Mouse (Mus musculus) liver, embryonic 14.5 days (tissue): ENCODE measurements around the gene Elfn1. TPM values are rescaled to one million over a fixed set of nuclear protein-coding genes. Genes with fewer than 3 reads are reported as not detected.
A peak's percentile ranks its signal among the peaks of the same experiment; 100 is the strongest.

Experiments used
- ATAC-seq: fragments of 200-750 bp; cut with Nextera tagmentation; 2 replicates; pipeline ENCODE4 v1.8.0; 2017; ENCODE audit warnings: moderate number of reproducible peaks, mild to moderate bottlenecking, moderate library complexity; ENCODE audit not compliant: insufficient read depth
- DNase-seq, 3 experiments: peaks; one replicate each; pipeline ENCODE4 v3.0.0-alpha.2; 2012 to 2013; ENCODE audit warnings: low read depth in 3 of 3, low spot score in 3 of 3
- H3K27ac ChIP-seq: fragments of 300-500 bp; sonication (generic); 2 replicates; pipeline ENCODE4 v1.5.1; 2014; ENCODE audit warnings: moderate library complexity, mild to moderate bottlenecking, control low read depth, inconsistent platforms
- H3K27me3 ChIP-seq: fragments of 300-500 bp; sonication (generic); 2 replicates; pipeline ENCODE4 v1.6.1; 2014; ENCODE audit warnings: mild to moderate bottlenecking, low read length, moderate library complexity; ENCODE audit not compliant: control insufficient read depth, insufficient read depth
- H3K36me3 ChIP-seq: fragments of 300-500 bp; sonication (generic); replicated peaks from 2 replicates; pipeline ENCODE4 v1.6.1; 2014; ENCODE audit warnings: low read depth; ENCODE audit not compliant: control insufficient read depth, insufficient read depth
- H3K4me1 ChIP-seq, 2 experiments: fragments of 200-500 bp in 1 of 2; fragments of 300-500 bp in 1 of 2; sonication (generic) in 1 of 2; replicated peaks; 2 replicates each; pipeline ENCODE4 v1.6.1; 2012 to 2014; ENCODE audit warnings: antibody characterized with exemption in 1 of 2, inconsistent platforms in 1 of 2, low read length in 1 of 2; ENCODE audit not compliant: control insufficient read depth in 2 of 2, insufficient read depth in 2 of 2
- H3K4me2 ChIP-seq: fragments of 300-500 bp; sonication (generic); 2 replicates; pipeline ENCODE4 v1.6.1; 2014; ENCODE audit warnings: low read depth, mild to moderate bottlenecking, control low read depth, moderate library complexity
- H3K4me3 ChIP-seq, 2 experiments: fragments of 200-500 bp in 1 of 2; fragments of 300-500 bp in 1 of 2; sonication (generic) in 1 of 2; 2 replicates each; pipeline ENCODE4 v1.5.1; 2012 to 2014; ENCODE audit warnings: low read depth in 2 of 2, low read length in 2 of 2, mild to moderate bottlenecking in 2 of 2, control low read depth in 1 of 2, inconsistent platforms in 1 of 2, moderate library complexity in 1 of 2; ENCODE audit not compliant: insufficient read depth in 1 of 2
- H3K9ac ChIP-seq: fragments of 300-500 bp; sonication (generic); replicated peaks from 2 replicates; pipeline ENCODE4 v1.6.1; 2014; ENCODE audit warnings: mild to moderate bottlenecking, control low read depth, moderate library complexity
- H3K9me3 ChIP-seq: fragments of 300-500 bp; sonication (generic); 2 replicates; pipeline ENCODE4 v1.6.1; 2016; ENCODE audit warnings: low read length, mixed read lengths; ENCODE audit not compliant: control insufficient read depth
- CTCF ChIP-seq: IDR thresholded peaks from 2 replicates; pipeline ENCODE4 v1.5.1; 2016; ENCODE audit warnings: antibody characterized with exemption, low read depth, control low read depth
- EP300 ChIP-seq: IDR thresholded peaks from 2 replicates; pipeline ENCODE4 v1.6.1; 2016; ENCODE audit warnings: antibody characterized with exemption, low read depth
- WGBS: fragments of 180-500 bp; shearing (Covaris S2); extraction: QIAGEN DNeasy Blood & Tissue Kit; methylation state at CpG from one replicate; pipeline ENCODE4 v1.1.7; 2014; ENCODE audit not compliant: insufficient replicate concordance; 5-methylcytosine and 5-hydroxymethylcytosine counted together
- polyA plus RNA-seq, 2 experiments: library from polyadenylated mRNA; depleted of rRNA in 1 of 2; stranded (reverse) in 1 of 2; unstranded in 1 of 2; fragments of >200 nt; fragmentation: Nextera tagmentation in 1 of 2; extraction: Ambion mirVana in 1 of 2; gene quantifications; 2 replicates each; pipeline versions ENCODE4 v1.2.1 to v1.2.3; 2012 to 2014

Elfn1 gene
- polyA plus RNA-seq, 2 experiments, result 0.09 TPM; not detected in 1

DNA sequence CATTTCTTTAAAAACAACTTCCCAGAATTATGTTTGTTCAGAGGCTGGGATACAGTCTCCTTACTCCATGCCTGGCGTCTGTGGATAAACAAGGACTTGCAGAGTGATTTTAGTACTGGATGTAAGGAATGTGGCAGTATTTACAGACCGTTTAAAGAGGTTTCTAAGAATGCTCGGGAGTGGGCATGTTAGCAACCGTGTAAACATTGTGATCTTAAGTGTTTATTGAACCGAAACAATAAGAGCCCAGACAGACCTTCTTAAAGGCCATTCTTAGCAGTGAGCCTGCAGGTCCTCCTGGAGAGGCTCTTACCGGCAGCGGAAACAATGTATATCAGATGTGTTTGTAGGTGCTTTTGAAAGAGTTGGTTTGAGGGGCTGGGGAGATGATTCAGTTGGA is 30.2 kb upstream of the Elfn1 start:
- H3K27me3 ChIP-seq, result no peaks in the 10 kb centered on the region
- no peak overlapping the region for H3K4me2 ChIP-seq
- ATAC-seq (no peak), DNase-seq (no peak)
- no peaks in the 10 kb centered on the region for H3K4me1 ChIP-seq
- WGBS, result 44% methylated on average over 7 of the region's 7 CpGs
- TF ChIP-seq CTCF, result no peak
- TF ChIP-seq EP300, result no peak
- no peak overlapping the region for H3K9ac ChIP-seq
- no peak overlapping the region for H3K27ac ChIP-seq
- H3K36me3 ChIP-seq, result no peaks in the 10 kb centered on the region
- H3K4me3 ChIP-seq, result no peak overlapping the region
- no peaks in the 10 kb centered on the region for H3K9me3 ChIP-seq

DNA sequence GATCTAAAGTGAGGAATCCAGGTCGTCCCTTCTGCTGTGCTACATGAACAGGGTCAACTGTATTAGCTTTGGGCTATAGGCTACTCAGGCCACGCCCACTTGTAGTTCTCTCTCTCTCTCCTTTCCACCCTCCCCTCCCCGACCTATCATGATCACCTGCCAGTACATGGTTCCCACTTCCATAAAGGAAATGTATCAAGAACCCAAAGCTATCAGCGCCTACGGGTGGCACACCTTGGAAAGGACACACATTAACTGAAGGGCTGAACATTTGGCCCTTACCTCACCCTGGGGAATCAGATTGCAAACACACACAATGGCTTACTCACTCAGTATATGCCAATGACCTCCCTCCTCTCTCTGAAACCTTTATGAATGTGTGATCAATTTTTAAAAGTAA is 28.0 kb upstream of the Elfn1 start:
- no peak overlapping the region for H3K9ac ChIP-seq
- no peaks in the 10 kb centered on the region for H3K27me3 ChIP-seq
- TF ChIP-seq EP300, result no peak
- TF ChIP-seq CTCF, result no peak
- no peak overlapping the region for H3K4me2 ChIP-seq
- H3K36me3 ChIP-seq, result no peaks in the 10 kb centered on the region
- no peaks in the 10 kb centered on the region for H3K4me1 ChIP-seq
- DNase-seq (no peak), ATAC-seq (no peak)
- H3K9me3 ChIP-seq, result no peaks in the 10 kb centered on the region
- WGBS, result 43% methylated on average over 5 of the region's 5 CpGs
- no peak overlapping the region for H3K27ac ChIP-seq
- no peak overlapping the region for H3K4me3 ChIP-seq

DNA sequence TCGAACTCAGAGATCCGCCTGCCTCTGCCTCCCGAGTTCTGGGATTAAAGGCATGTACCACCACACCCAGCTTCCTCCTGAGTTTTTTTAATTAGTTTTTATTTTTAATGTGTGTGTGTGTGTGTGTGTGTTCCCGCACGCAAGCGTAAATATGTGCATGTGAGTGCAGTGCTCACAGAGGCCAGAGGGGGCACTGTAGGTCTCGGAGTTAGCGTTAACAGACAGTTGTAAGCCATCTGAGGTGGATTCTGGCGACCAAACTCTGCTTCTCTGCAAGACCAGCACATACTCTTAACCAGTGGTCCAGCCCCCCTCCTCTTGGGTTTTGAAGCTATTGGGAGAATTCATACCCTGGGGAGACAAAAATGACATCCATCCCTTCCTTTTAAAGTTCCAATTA is 26.6 kb upstream of the Elfn1 start:
- no peaks in the 10 kb centered on the region for H3K36me3 ChIP-seq
- DNase-seq (no peak), ATAC-seq (no peak)
- no peak overlapping the region for H3K9ac ChIP-seq
- WGBS, result 75% methylated on average over 9 of the region's 9 CpGs
- H3K9me3 ChIP-seq, result no peaks in the 10 kb centered on the region
- no peaks in the 10 kb centered on the region for H3K4me1 ChIP-seq
- no peak overlapping the region for H3K27ac ChIP-seq
- no peaks in the 10 kb centered on the region for H3K27me3 ChIP-seq
- no peak overlapping the region for H3K4me3 ChIP-seq
- no peak overlapping the region for H3K4me2 ChIP-seq
- TF ChIP-seq CTCF (peak; percentile 40), EP300 (no peak)

DNA sequence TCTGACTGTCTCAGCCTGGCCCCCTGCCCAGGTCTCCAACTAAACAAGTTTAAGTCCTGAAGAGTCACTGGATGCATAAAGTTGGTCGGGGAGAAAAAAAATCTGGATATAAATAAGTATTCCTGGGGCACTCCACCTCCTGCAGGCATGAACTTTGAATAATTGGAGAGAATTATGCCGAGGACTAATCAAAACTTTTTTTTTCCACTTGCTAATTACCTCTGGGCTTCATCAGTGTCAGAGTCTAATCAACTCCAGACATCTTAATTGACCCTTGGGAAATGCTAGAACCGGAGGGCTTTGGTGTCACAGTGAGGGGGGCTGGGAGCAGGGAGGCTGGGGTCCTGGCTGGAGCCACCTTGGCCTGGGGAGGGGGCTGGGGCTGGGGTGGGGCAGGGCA is 19.1 kb upstream of the Elfn1 start:
- Histone ChIP-seq H3K9me3 (no peaks in the 10 kb centered on the region), H3K9ac (no peak overlapping the region), H3K4me2 (no peak overlapping the region), H3K27me3 (no peaks in the 10 kb centered on the region), H3K4me1 (no peaks in the 10 kb centered on the region), H3K4me3 (no peak overlapping the region), H3K36me3 (no peaks in the 10 kb centered on the region), H3K27ac (no peak overlapping the region)
- TF ChIP-seq CTCF (no peak), EP300 (no peak)
- whole genome bisulfite sequencing, result 31% methylated on average over 3 of the region's 3 CpGs
- ATAC-seq (no peak), DNase-seq (no peak)

DNA sequence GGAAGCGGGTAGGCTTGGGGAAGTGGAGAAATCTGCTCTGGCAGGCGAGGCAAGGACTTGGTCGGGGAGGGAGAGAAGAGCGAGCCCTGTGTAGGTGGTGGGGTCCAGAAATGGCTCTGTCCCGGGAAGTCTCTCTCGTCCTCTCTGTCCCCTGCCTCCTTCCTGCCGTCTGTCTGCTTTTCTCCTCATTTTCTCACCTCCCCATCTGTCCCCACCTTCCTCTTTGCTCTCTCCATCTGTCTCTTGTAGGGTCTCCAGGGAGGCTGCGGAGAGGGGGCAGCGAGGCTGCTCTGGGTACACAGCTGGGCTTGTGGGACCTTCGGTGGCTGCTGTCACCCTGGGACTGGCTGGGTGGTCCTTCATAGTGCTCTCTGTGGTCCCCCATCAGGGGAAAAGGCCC is 18.4 kb upstream of the Elfn1 start:
- no peak overlapping the region for H3K27ac ChIP-seq
- 44% methylated on average over 10 of the region's 10 CpGs for WGBS
- H3K4me3 ChIP-seq, result no peak overlapping the region
- no peak overlapping the region for H3K4me2 ChIP-seq
- no peaks in the 10 kb centered on the region for H3K4me1 ChIP-seq
- H3K9me3 ChIP-seq, result no peaks in the 10 kb centered on the region
- ATAC-seq (no peak), DNase-seq (no peak)
- no peak for TF ChIP-seq CTCF
- no peak for TF ChIP-seq EP300
- H3K9ac ChIP-seq, result no peak overlapping the region
- no peaks in the 10 kb centered on the region for H3K27me3 ChIP-seq
- H3K36me3 ChIP-seq, result no peaks in the 10 kb centered on the region
